Mouse (Mus musculus): Measurements from ENCODE around the gene Phox2b. TPM values are rescaled to one million over a fixed set of nuclear protein-coding genes. Genes with fewer than 3 reads are reported as not detected.

Gene Phox2b
- polyA plus RNA-seq, 1 experiment from 2014 or later = 0.05 TPM

DNA sequence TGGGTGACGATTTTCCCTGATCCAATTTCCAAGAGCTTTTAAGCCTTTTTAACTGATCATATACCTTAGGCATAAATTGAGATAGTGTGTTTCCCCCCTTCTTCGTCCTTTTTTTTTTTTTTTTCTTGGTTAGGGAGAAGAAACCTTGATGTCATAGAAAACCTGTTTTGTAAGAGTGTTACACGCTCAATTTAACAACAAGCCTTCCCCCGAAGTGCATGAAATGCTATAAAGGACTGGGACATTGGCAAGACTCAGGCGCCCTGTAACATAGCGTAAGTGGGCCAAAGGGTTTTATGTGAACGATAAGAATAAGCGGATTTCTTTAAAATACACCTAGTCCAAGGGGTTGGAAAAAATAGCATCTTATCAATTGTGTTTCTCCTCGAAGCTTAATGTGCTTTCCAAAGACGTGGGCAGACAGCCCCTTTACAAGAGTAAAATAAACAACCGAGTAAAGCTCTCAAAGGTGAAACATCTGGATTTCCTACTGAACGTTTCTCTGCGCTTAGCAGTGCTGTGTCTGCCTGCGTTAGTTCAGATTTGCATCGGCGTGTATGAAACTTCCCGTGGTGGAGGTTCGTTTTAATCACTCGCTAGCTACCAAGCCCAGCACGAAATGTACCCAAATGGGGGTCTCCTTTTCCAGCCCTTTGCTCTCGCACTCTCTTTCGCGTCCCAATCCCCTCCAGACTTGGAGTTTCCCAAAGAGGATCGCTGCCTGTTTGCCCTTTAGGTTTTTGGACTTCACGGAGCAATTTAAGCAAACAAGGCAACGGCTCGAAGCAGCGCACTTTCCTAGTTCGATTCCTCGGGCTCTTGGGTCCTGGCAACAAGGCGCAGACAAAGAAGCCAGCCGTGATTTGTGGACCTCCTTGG lies 531 bp upstream of the Phox2b start:
- DNase-seq (ENCODE audit: low spot score) (no peak), ATAC-seq (no peak)
- TF ChIP-seq CTCF (IDR thresholded peaks at IDR 0.05) (no peak), EP300 (IDR thresholded peaks at IDR 0.05) (no peak)
- H3K4me1 ChIP-seq (ENCODE audit: insufficient read depth, low read depth, low read length) = no peaks in the 10 kb centered on the region; the same call in 1 of the 2 replicates
- H3K4me3 ChIP-seq (ENCODE audit: low read depth, low read length) = no peak overlapping the region
- no peak overlapping the region for H3K27ac ChIP-seq (ENCODE audit: low read length)
- H3K9me3 ChIP-seq (ENCODE audit: low read length) = no peaks in the 10 kb centered on the region
- H3K36me3 ChIP-seq (ENCODE audit: insufficient read depth, low read length) = no peaks in the 10 kb centered on the region
- H3K4me2 ChIP-seq (replicated peaks; ENCODE audit: low read depth, low read length) = no peak overlapping the region
- H3K9ac ChIP-seq (replicated peaks; ENCODE audit: low read depth) = no peak overlapping the region
- WGBS = 3% methylated on average over 32 of the region's 32 CpGs
- peaks cover 70% of the 10 kb centered on the region for H3K27me3 ChIP-seq (replicated peaks; ENCODE audit: insufficient read depth, low read length)

DNA sequence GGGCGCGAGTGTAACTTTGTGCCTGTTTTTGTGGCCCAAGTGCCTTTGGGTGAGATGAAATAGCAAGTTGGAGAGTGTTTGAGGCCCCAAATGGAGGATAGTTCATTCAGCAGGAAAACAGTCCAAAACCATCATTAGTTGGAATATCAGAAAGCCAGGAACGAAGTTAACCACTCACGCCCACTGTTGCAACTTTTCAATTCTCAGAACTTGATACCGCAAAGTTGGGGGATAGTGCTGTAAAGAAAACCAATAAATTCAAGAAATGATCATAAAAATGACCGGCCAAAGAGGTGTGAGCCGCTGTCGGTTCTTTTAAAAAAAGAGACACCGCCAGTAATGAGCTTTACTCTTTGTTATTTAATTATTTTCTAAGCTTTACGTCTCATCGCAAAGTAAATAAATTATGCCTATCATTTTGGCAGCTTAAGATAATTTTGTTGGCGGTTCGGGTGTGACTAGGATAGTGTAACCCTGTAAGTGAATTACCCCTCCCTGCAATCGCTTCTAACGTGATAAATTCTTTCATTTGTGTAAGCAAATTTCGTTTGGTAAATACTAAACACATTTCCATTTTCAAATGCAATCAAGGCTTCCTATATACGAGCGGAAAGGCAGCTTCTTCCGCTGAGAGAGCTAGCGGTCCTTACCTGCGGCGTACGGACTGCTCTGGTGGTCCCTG lies 909 bp downstream of the Phox2b start:
- Histone ChIP-seq H3K4me3 (ENCODE audit: low read depth, low read length) (no peak overlapping the region), H3K27ac (ENCODE audit: low read length) (no peak overlapping the region), H3K4me2 (replicated peaks; ENCODE audit: low read depth, low read length) (no peak overlapping the region), H3K27me3 (replicated peaks; ENCODE audit: insufficient read depth, low read length) (peaks cover 75% of the 10 kb centered on the region), H3K9me3 (ENCODE audit: low read length) (no peaks in the 10 kb centered on the region), H3K4me1 (ENCODE audit: insufficient read depth, low read depth, low read length) (no peaks in the 10 kb centered on the region; the same call in 1 of the 2 replicates), H3K36me3 (ENCODE audit: insufficient read depth, low read length) (no peaks in the 10 kb centered on the region), H3K9ac (replicated peaks; ENCODE audit: low read depth) (no peak overlapping the region)
- WGBS = 4% methylated on average over 23 of the region's 23 CpGs
- TF ChIP-seq CTCF (IDR thresholded peaks at IDR 0.05) = no peak
- TF ChIP-seq EP300 (IDR thresholded peaks at IDR 0.05) = no peak
- ATAC-seq (no peak), DNase-seq (ENCODE audit: low spot score) (no peak)

DNA sequence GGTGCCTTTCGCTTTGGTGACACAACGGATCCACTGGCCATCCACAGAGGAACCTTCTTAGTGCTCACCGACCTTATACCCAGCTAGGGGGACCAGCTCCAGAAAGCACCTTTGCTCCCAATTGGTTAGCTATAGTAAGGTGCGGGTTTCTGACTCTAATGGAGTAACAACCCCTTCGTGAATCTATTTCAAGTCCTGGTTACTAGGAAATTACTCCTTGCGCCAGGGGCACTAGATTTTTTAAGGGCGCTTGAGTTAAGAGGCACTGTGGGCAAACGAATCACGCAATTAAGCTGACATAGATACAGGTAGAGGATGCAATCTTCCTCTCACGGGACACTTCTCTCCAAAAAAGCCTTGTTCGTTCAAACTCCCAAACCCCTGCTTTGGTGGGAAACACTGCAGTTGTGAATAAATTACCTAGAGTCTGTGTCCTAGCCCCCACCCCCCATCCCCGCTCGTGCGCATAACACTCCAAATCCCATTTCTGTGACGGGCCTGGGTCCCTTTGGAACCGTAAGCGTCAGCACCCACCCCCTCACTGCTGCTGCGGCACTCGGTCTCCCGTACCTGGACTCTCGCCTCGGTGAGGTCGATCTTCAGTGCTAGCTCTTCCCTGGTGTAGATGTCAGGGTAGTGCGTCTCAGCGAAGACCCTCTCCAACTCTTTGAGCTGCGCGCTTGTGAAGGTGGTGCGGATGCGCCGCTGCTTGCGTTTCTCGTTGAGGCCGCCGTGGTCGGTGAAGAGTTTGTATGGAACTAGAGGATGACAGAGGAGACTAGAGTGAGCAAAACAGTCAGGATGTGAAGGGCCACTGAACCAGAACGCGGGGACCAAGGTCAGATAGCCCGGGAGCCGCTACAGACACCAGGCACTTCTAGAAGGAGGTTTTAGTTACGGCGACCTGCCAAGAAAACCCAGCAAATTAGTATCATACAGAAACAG lies 1.7 kb downstream of the Phox2b start:
- Histone ChIP-seq H3K27me3 (replicated peaks; ENCODE audit: insufficient read depth, low read length) (peaks cover 79% of the 10 kb centered on the region), H3K4me1 (ENCODE audit: insufficient read depth, low read depth, low read length) (no peaks in the 10 kb centered on the region; the same call in 1 of the 2 replicates), H3K4me3 (ENCODE audit: low read depth, low read length) (no peak overlapping the region), H3K9me3 (ENCODE audit: low read length) (no peaks in the 10 kb centered on the region), H3K9ac (replicated peaks; ENCODE audit: low read depth) (no peak overlapping the region), H3K27ac (ENCODE audit: low read length) (no peak overlapping the region), H3K4me2 (replicated peaks; ENCODE audit: low read depth, low read length) (no peak overlapping the region), H3K36me3 (ENCODE audit: insufficient read depth, low read length) (no peaks in the 10 kb centered on the region)
- 2% methylated on average over 41 of the region's 41 CpGs for WGBS
- no peak for ATAC-seq
- TF ChIP-seq EP300 (IDR thresholded peaks at IDR 0.05) = no peak
- TF ChIP-seq CTCF (IDR thresholded peaks at IDR 0.05) = no peak
- no peak for DNase-seq (ENCODE audit: low spot score)

DNA sequence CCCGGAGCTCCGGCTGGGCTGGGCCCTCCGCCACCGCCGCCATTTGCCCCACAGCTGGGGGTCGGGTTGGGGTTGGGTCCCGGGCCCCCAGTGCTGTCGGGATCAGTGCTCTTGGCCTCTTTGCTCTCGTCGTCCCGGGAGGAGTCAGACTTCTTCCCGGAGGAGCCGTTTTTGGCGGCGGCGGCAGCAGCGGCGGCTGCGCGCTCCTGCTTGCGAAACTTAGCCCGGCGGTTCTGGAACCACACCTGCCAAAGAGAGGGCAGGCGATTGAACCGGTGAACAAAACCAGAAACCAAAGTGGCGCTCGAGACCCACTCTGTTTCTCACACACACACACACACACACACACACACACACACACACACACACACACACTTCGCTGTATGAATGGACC lies 2.7 kb downstream of the Phox2b start:
- no peak overlapping the region for H3K9ac ChIP-seq (replicated peaks; ENCODE audit: low read depth)
- H3K36me3 ChIP-seq (ENCODE audit: insufficient read depth, low read length) = no peaks in the 10 kb centered on the region
- H3K9me3 ChIP-seq (ENCODE audit: low read length) = no peaks in the 10 kb centered on the region
- H3K4me1 ChIP-seq (ENCODE audit: insufficient read depth, low read depth, low read length) = no peaks in the 10 kb centered on the region; the same call in 1 of the 2 replicates
- peak overlapping the region; percentile 53 for H3K4me2 ChIP-seq (replicated peaks; ENCODE audit: low read depth, low read length)
- H3K27me3 ChIP-seq (replicated peaks; ENCODE audit: insufficient read depth, low read length) = peaks cover 79% of the 10 kb centered on the region
- ATAC-seq = peak; percentile 11; the same call in 1 of the 2 replicates
- peak overlapping the region; percentile 35 for H3K4me3 ChIP-seq (ENCODE audit: low read depth, low read length)
- no peak overlapping the region for H3K27ac ChIP-seq (ENCODE audit: low read length)
- peak; percentile 36 for DNase-seq (ENCODE audit: low spot score)
- TF ChIP-seq EP300 (IDR thresholded peaks at IDR 0.05) (no peak), CTCF (IDR thresholded peaks at IDR 0.05) (no peak)
- WGBS = 2% methylated on average over 24 of the region's 28 CpGs

DNA sequence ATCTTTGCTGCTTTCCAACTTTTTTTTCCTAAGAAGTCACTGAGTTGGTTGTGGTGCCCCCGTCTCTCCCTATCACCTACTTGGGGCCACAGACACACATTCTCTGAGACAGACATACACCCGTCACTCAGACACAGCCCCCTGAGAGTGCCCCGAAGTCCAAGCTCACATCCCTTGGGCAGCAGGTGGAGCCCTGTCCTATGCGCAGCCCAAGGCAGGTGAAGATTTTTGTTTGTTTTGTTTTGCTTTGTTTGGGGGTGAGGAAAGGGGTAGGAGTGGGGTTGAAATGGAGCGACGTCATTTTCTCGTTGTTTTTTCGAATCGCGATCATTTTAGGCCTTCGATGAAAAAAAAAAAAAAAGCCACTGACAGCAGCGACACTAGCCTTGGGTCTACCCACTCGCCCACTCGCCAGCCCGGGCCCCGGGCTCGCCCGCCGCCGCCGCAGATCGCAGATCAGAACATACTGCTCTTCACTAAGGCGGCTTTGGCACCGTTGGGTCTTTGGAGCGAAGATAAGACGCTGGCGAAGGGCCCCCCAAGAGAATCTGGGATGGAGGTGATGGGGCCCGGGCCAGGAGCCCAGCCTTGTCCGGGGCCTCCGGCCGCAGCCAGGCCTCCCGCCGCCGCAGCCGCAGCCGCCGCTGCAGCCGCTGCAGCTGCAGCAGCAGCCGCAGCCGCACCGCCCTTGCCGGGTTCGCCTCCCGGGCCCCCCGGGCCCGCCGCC lies 3.3 kb downstream of the Phox2b start:
- peak overlapping the region; percentile 53 for H3K4me2 ChIP-seq (replicated peaks; ENCODE audit: low read depth, low read length)
- H3K9ac ChIP-seq (replicated peaks; ENCODE audit: low read depth) = no peak overlapping the region
- peak overlapping the region; percentile 35 for H3K4me3 ChIP-seq (ENCODE audit: low read depth, low read length)
- 2% methylated on average over 39 of the region's 47 CpGs for WGBS
- peaks cover 75% of the 10 kb centered on the region for H3K27me3 ChIP-seq (replicated peaks; ENCODE audit: insufficient read depth, low read length)
- H3K27ac ChIP-seq (ENCODE audit: low read length) = no peak overlapping the region
- DNase-seq (ENCODE audit: low spot score) = no peak
- TF ChIP-seq EP300 (IDR thresholded peaks at IDR 0.05) (no peak), CTCF (IDR thresholded peaks at IDR 0.05) (no peak)
- ATAC-seq = 0 out of 2 replicates have a peak, but pooled peaks have one; percentile 16
- H3K36me3 ChIP-seq (ENCODE audit: insufficient read depth, low read length) = no peaks in the 10 kb centered on the region
- H3K4me1 ChIP-seq (ENCODE audit: insufficient read depth, low read depth, low read length) = no peaks in the 10 kb centered on the region; the same call in 1 of the 2 replicates
- no peaks in the 10 kb centered on the region for H3K9me3 ChIP-seq (ENCODE audit: low read length)
